In the genomic region with DNA sequence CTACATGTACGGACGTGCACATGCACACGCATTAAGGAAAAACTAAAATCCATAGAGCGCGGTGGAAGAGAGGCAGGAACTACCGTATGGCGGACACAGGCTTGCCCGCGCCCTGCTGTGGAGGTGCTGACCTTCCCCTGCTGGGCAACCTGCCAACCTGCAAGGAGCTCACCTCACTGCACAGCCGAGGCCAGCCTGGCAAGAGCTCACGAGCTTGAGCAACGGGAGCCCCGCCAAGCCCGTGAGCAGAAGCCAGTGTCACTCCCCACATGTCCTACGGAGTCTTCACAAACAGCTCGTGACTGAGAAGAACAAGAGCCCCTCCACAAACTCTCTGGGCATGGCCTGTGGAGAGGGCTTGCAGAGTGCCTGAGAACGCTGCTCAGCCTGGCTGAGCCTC, we compare ENCODE assay signal across 9 mouse cellular contexts. TPM values are rescaled to one million over a fixed set of nuclear protein-coding genes. Genes with fewer than 3 reads are reported as not detected.
DNase-seq lines count a peak whose midpoint lies in the region; ATAC-seq and TF ChIP-seq lines count a peak whose summit lies in the region.
"Had no signal": no experiment of that assay in that cellular context is flagged by ENCODE, and none has a peak within 500 bp of the region (broad histone marks: within the 10 kb centered on the region; RNA-seq: fewer than 3 reads in every experiment).

No protein-coding gene starts in this region.

- 0 out of 2 replicates have a peak overlapping the region, but pooled peaks have one; percentile 7 for H3K9ac ChIP-seq in liver, postnatal 0 days (replicated peaks)

- ATAC-seq in liver, postnatal 0 days = peak; percentile 92
- no peak for ATAC-seq in inflammation-experienced regulatory T-cells, adult 6 months

- no peak for TF ChIP-seq CTCF in liver, postnatal 0 days (IDR thresholded peaks at IDR 0.05; ENCODE audit: low read depth)

- no peaks in the 10 kb centered on the region for H3K36me3 ChIP-seq in liver, postnatal 0 days (replicated peaks; ENCODE audit: insufficient read depth, low read length)

- peak; percentile 39 for DNase-seq in retina, postnatal 1 day
- no peak for DNase-seq in retina, embryonic 14.5 days (ENCODE audit: low spot score)
- DNase-seq in cerebellum, postnatal 14 days = peak; percentile 83 to 91
- DNase-seq in heart, postnatal 4 days = peak; percentile 90
- peak; percentile 85 for DNase-seq in liver, postnatal 0 days
- DNase-seq in urinary bladder, adult 2 months (ENCODE audit: low spot score) = peak; percentile 66
- DNase-seq in spleen, postnatal 10 days (ENCODE audit: low spot score in 2 of 2) = no peak

- no peaks in the 10 kb centered on the region for H3K27me3 ChIP-seq in liver, postnatal 0 days (ENCODE audit: insufficient read depth, low read length)

- H3K4me2 ChIP-seq in liver, postnatal 0 days (ENCODE audit: low read depth, low read length) = peak overlapping the region; percentile 47

- no peak overlapping the region for H3K4me3 ChIP-seq in liver, postnatal 0 days (ENCODE audit: low read depth, low read length)

- WGBS in liver, postnatal 0 days (ENCODE audit: insufficient replicate concordance) = 61% methylated on average over 17 of the region's 17 CpGs

- peak overlapping the region; percentile 68 for H3K27ac ChIP-seq in liver, postnatal 0 days (ENCODE audit: low read depth)

- TF ChIP-seq EP300 in liver, postnatal 0 days (IDR thresholded peaks at IDR 0.05; ENCODE audit: low read depth) = no peak

- H3K4me1 ChIP-seq in liver, postnatal 0 days (ENCODE audit: insufficient read depth) = peaks cover 16% of the 10 kb centered on the region

- H3K9me3 ChIP-seq in liver, postnatal 0 days (ENCODE audit: low read length) = no peaks in the 10 kb centered on the region

RNA-seq across cellular contexts. Expression of a gene that starts 18.1 kb away (rescaled TPM):
- 10 to 100 TPM; 26.5 to 30.2 TPM for total RNA-seq in heart, postnatal 4 days (2021)
- 47.5 and 53.6 TPM in 2 replicates for polyA plus RNA-seq in liver, postnatal 0 days (2015; fragmentation: Nextera tagmentation; extraction: Ambion mirVana)
- 31.1 and 31.8 TPM in 2 replicates for polyA plus RNA-seq in urinary bladder, adult 2 months (2012; rRNA removed)
- polyA plus RNA-seq in inflammation-experienced regulatory T-cells, adult 6 months (2017; shearing (Covaris generic)) = 10 to 100 TPM; 13.0 to 18.4 (median 14.2) TPM

RNA-seq across cellular contexts. Expression of a gene that starts 22.4 kb away (rescaled TPM):
- total RNA-seq in heart, postnatal 4 days (2021) = 10 to 100 TPM; 30.5 to 33.9 TPM
- polyA plus RNA-seq in liver, postnatal 0 days (2015; fragmentation: Nextera tagmentation; extraction: Ambion mirVana) = 12.5 and 13.4 TPM in 2 replicates
- 28.6 and 32.9 TPM in 2 replicates for polyA plus RNA-seq in urinary bladder, adult 2 months (2012; rRNA removed)
- 10 to 100 TPM; 24.4 to 29.2 (median 26.3) TPM for polyA plus RNA-seq in inflammation-experienced regulatory T-cells, adult 6 months (2017; shearing (Covaris generic))

RNA-seq across cellular contexts. Expression of a gene that starts 45.0 kb away (rescaled TPM):
- total RNA-seq in heart, postnatal 4 days (2021) = 1 to 10 TPM in 1 of 2 experiments, under 1 TPM in 1; 0.71 to 1.2 TPM
- polyA plus RNA-seq in liver, postnatal 0 days (2015; fragmentation: Nextera tagmentation; extraction: Ambion mirVana) = not detected in 2 replicates
- polyA plus RNA-seq in urinary bladder, adult 2 months (2012; rRNA removed) = not detected in 2 replicates
- polyA plus RNA-seq in inflammation-experienced regulatory T-cells, adult 6 months (2017; shearing (Covaris generic)) = under 1 TPM in 1 of 3 experiments, not detected in 2; 0.73 TPM
- total RNA-seq: neutrophil, adult 5-6 weeks had no signal

RNA-seq across cellular contexts. Expression of a gene that starts 55.9 kb away (rescaled TPM):
- total RNA-seq in heart, postnatal 4 days (2021) = 10 to 100 TPM; 13.1 to 14.9 TPM
- polyA plus RNA-seq in liver, postnatal 0 days (2015; fragmentation: Nextera tagmentation; extraction: Ambion mirVana) = 8.4 and 8.7 TPM in 2 replicates
- polyA plus RNA-seq in urinary bladder, adult 2 months (2012; rRNA removed) = 3.8 and 5.4 TPM in 2 replicates
- 10 to 100 TPM in 1 of 3 experiments, 1 to 10 TPM in 2; 3.7 to 34.5 (median 6.7) TPM for polyA plus RNA-seq in inflammation-experienced regulatory T-cells, adult 6 months (2017; shearing (Covaris generic))

Comparison
In these comparisons a context has a peak if more than half of its experiments do, and no peak if none do; other contexts are left out.
1. DNase-seq: peak in retina, postnatal 1 day (single experiment), cerebellum, postnatal 14 days (2 of 2), heart, postnatal 4 days (single experiment), liver, postnatal 0 days (single experiment) and urinary bladder, adult 2 months (single experiment); none in retina, embryonic 14.5 days (single experiment) and spleen, postnatal 10 days (0 of 2).